ENCODE assay signal across 8 mouse cellular contexts in the genomic region with DNA sequence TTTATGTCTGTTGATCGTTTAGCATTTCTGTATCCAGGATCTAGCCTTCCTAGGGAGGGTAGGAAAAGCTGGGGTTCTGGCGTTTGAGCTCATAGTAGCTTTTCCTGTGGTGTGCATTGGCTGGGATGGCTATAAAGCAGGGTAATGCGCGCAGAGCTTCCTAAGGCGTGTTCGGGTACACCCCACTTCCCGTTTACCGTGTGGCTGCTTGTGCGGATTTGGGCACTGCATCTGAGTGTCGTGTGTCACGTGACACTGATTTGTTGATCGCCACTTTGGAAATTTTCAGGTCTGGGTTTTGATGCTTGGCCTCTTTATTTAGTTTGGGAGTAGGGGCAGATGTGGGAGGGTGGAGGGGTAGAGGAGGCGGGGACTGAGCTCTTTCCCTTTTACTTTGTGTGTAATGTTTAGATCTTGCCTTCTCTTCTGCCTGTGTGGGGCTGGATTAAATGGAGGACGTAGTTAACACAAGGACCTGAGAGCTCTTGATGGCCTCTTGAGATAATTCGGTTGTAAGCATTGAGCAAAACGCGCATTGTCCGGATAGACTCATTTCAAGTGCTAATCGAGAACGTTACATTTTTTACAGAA.
DNase-seq lines count a peak whose midpoint lies in the region; ATAC-seq and TF ChIP-seq lines count a peak whose summit lies in the region.

No protein-coding gene starts in this region.

- peaks cover 18% of the 10 kb centered on the region for H3K4me1 ChIP-seq in heart, embryonic 16.5 days (ENCODE audit: control insufficient read depth, insufficient read depth, low read length)
- H3K4me1 ChIP-seq in neural tube, embryonic 12.5 days = peaks cover 35% of the 10 kb centered on the region

- intact Hi-C loops in gastrocnemius, adult 2 months (cut with DNase I) = loop anchor here (5.0 kb wide), 1 partner anchor 67 kb away; a partner anchor contains a TSS

- ATAC-seq in heart, embryonic 16.5 days (replicated peaks; ENCODE audit: extremely low read depth, insufficient read depth, low FRiP score) = peak; percentile 69
- no peak for ATAC-seq in neural tube, embryonic 12.5 days (ENCODE audit: low FRiP score, low read depth)

- H3K9me3 ChIP-seq in heart, embryonic 16.5 days (replicated peaks; ENCODE audit: control insufficient read depth, low read length) = no peaks in the 10 kb centered on the region
- no peaks in the 10 kb centered on the region for H3K9me3 ChIP-seq in neural tube, embryonic 12.5 days

- H3K27me3 ChIP-seq in heart, embryonic 16.5 days (ENCODE audit: control insufficient read depth, insufficient read depth, low read length) = no peaks in the 10 kb centered on the region
- H3K27me3 ChIP-seq in neural tube, embryonic 12.5 days (replicated peaks) = no peaks in the 10 kb centered on the region

- H3K27ac ChIP-seq in gastrocnemius, adult 2 months = peak overlapping the region; percentile 84
- peak overlapping the region; percentile 76 for H3K27ac ChIP-seq in heart, embryonic 16.5 days (ENCODE audit: low read length)
- no peak overlapping the region for H3K27ac ChIP-seq in neural tube, embryonic 12.5 days

- 45% methylated on average over 20 of the region's 20 CpGs for WGBS in heart, embryonic 16.5 days
- 52% methylated on average over 20 of the region's 20 CpGs for WGBS in neural tube, embryonic 12.5 days

- peak overlapping the region; percentile 62 for H3K4me3 ChIP-seq in gastrocnemius, adult 2 months
- H3K4me3 ChIP-seq in heart, embryonic 16.5 days (ENCODE audit: low read length) = peak overlapping the region; percentile 15
- H3K4me3 ChIP-seq in neural tube, embryonic 12.5 days = no peak overlapping the region

- no peak overlapping the region for H3K9ac ChIP-seq in heart, embryonic 16.5 days (ENCODE audit: low read length)
- no peak overlapping the region for H3K9ac ChIP-seq in neural tube, embryonic 12.5 days

- no peak for TF ChIP-seq CTCF in gastrocnemius, adult 2 months (IDR thresholded peaks at IDR 0.05)

- peak; percentile 41 for DNase-seq in gastrocnemius, adult 2 months
- no peak for DNase-seq in gastrocnemius, postnatal 25 days
- peak; percentile 48 to 49 for DNase-seq in kidney, postnatal 36 days
- DNase-seq in urinary bladder, adult 18-20 months (ENCODE audit: low spot score in 2 of 2) = no peak
- no peak for DNase-seq in thymus, adult 18-20 months
- no peak for DNase-seq in cerebellum, adult 9-11 months

- no peaks in the 10 kb centered on the region for H3K36me3 ChIP-seq in heart, embryonic 16.5 days (ENCODE audit: control insufficient read depth, insufficient read depth)
- no peaks in the 10 kb centered on the region for H3K36me3 ChIP-seq in neural tube, embryonic 12.5 days

- H3K4me2 ChIP-seq in heart, embryonic 16.5 days (ENCODE audit: low read depth, low read length) = peak overlapping the region; percentile 55
- peak overlapping the region; percentile 25 for H3K4me2 ChIP-seq in neural tube, embryonic 12.5 days (replicated peaks)

Comparison
In these comparisons a context has a peak if more than half of its experiments do, and no peak if none do; other contexts are left out.
1. DNase-seq: peak in gastrocnemius, adult 2 months (single experiment) and kidney, postnatal 36 days (2 of 2); none in gastrocnemius, postnatal 25 days (single experiment), urinary bladder, adult 18-20 months (0 of 2), thymus, adult 18-20 months (0 of 2) and cerebellum, adult 9-11 months (single experiment).